Mouse (Mus musculus) CH12.LX (cell line): ENCODE measurements around the gene Cep41.

Experiments
- CHD2 ChIP-seq: IDR thresholded peaks from 2 replicates; pipeline ENCODE4 v1.6.1; 2011; ENCODE audit warnings: low read length, improper control_type of control experiment
- CTCF ChIP-seq, 2 experiments: IDR thresholded peaks in 1 of 2; conservative IDR thresholded peaks in 1 of 2; 2 replicates each; pipeline ENCODE4 v1.5.1; 2011 to 2012; ENCODE audit warnings: low read depth in 2 of 2, low read length in 2 of 2, improper control_type of control experiment in 1 of 2, inconsistent platforms in 1 of 2, mild to moderate bottlenecking in 1 of 2, moderate library complexity in 1 of 2
- EP300 ChIP-seq: IDR thresholded peaks from 2 replicates; pipeline ENCODE4 v1.6.1; 2011; ENCODE audit warnings: low read length, improper control_type of control experiment
- MEF2A ChIP-seq: IDR thresholded peaks from 2 replicates; pipeline ENCODE4 v1.6.1; 2014; ENCODE audit warnings: low read depth, mild to moderate bottlenecking, inconsistent platforms, low read length, improper control_type of control experiment, borderline replicate concordance
- POLR2A ChIP-seq: IDR thresholded peaks from 2 replicates; pipeline ENCODE4 v1.6.1; 2011; ENCODE audit warnings: low read depth, mild to moderate bottlenecking, improper control_type of control experiment, low read length
- POLR2AphosphoS2 ChIP-seq: IDR thresholded peaks from 2 replicates; pipeline ENCODE4 v1.6.1; 2011; ENCODE audit warnings: low read depth, low read length, improper control_type of control experiment

- no peak for TF ChIP-seq POLR2AphosphoS2
- TF ChIP-seq CTCF (conservative IDR thresholded peaks at IDR 0.05 in 1 of 2, IDR thresholded peaks at IDR 0.05 in 1 of 2; ENCODE audit: low read depth in 2 of 2, low read length in 2 of 2) = no peak
- no peak for TF ChIP-seq MEF2A
- no peak for TF ChIP-seq CHD2
- TF ChIP-seq POLR2A = no peak
- TF ChIP-seq EP300 = no peak
Observed at GRCm38 (mm10) chr6:30635361-30635862, 58.1 kb downstream of the Cep41 start.
